Mouse (Mus musculus) common myeloid progenitor, adult 5-6 weeks (primary cell): ENCODE measurements around the gene Rbbp7. TPM values are rescaled to one million over a fixed set of nuclear protein-coding genes. Genes with fewer than 3 reads are reported as not detected.
"Not testable (repeated sequence)": the region's sequence is repeated elsewhere in the genome, so short reads cannot be mapped to it uniquely, and the experiment has no call there.

Source experiments
- ATAC-seq: replicated peaks from 2 replicates; pipeline ENCODE4 v1.8.0; 2016; ENCODE audit warnings: low read depth, mild to moderate bottlenecking, moderate TSS enrichment, inconsistent platforms; ENCODE audit not compliant: poor library complexity, severe bottlenecking
- total RNA-seq: library from RNA; stranded (forward); fragments of 200-1000, 187-1606 nt; gene quantifications from 2 replicates; pipeline ENCODE4 v1.2.3, GENCODE M21; 2017

The Rbbp7 gene
- total RNA-seq, 1 experiment from 2014 or later: 294 TPM

DNA sequence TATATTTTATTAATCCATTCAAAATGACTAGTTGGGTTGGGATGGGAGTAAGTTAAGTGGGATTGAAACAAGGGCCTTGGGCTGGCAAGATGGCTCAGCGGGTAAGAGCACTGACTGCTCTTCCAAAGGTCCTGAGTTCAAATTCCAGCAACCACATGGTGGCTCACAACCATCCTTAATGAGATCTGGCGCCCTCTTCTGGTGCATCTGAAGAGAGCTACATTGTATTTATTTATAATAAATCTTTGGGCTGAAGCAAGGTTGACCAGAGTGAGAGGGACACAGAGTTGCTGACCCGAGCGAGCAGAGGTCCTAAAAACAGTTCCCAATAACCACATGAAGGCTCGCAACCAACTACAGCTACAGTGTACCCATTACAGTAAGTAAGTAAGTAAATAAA, 31.2 kb downstream of the Rbbp7 start:
- ATAC-seq: not testable (repeated sequence)

DNA sequence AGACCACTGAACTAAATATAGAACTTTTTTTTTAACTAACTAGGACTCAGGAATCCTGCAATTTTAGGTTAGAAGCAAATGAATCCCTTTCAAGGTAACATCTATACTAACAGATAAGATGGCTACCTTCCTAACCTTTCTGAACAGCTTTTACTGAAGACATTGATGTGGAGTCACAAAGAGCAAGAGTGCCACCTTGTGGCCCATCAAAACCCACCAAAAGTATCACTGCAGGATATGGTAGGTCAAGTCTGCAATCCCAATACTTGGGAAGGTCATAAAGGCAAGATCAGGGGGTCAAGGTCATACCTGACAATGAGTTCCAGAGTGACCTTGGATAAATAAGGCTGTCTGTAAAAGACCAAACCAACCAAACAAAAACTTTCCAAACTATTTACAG, 40.2 kb downstream of the Rbbp7 start:
- ATAC-seq: peak; percentile 79

DNA sequence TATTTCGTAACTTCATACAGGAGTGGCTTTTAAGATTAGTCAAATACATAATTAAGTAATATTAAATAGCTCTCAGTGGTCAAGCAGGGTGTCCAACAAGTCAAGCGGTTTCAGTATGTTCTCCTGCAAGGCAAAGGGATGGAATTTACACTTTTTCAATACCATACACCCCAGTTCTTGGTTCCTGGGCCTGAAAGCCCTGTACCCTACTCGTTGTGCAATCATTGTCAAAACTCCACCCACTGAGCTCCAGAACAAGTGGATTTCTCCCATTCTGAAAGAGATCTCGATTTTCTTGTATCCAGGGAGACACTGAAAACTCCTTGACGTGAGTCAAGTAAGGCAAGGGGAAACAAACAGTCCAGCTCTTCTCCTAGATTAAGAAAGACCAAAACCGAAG, 67.8 kb downstream of the Rbbp7 start:
- no peak for ATAC-seq

Other genes starting within 250 kb of the Rbbp7 start
- 4.3 and 5.3 TPM in 2 replicates for gene Reps2, start 116.8 kb upstream of the Rbbp7 start, total RNA-seq
- gene Txlng, start 69.1 kb downstream of the Rbbp7 start, total RNA-seq: 54.9 and 63.1 TPM in 2 replicates
- gene Syap1, start 128.0 kb downstream of the Rbbp7 start, total RNA-seq: 39.1 and 46.0 TPM in 2 replicates
- gene Ctps2, start 140.8 kb downstream of the Rbbp7 start, total RNA-seq: 57.1 and 163 TPM in 2 replicates
- gene S100g, start 204.2 kb downstream of the Rbbp7 start, total RNA-seq: not detected in 2 replicates